Mouse (Mus musculus) neutrophil, adult 5-6 weeks (primary cell): ENCODE measurements around the gene Il10ra. TPM values are rescaled to one million over a fixed set of nuclear protein-coding genes. Genes with fewer than 3 reads are reported as not detected.

Experiments used
- ATAC-seq: fragments of 151-379, 151-347 bp; 2 replicates; pipeline ENCODE4 v1.8.0; 2017; ENCODE audit warnings: mild to moderate bottlenecking, moderate TSS enrichment; ENCODE audit not compliant: insufficient number of reproducible peaks, poor library complexity, low FRiP score, severe bottlenecking; ENCODE audit errors: extremely low read depth
- total RNA-seq: library from RNA; stranded (forward); fragments of 200-1000 nt; gene quantifications from 2 replicates; pipeline ENCODE4 v1.2.3, GENCODE M21; 2017

Gene Il10ra
- total RNA-seq, 1 experiment from 2014 or later, result 129 TPM

- no peak for ATAC-seq
Measured at GRCm38 (mm10) chr9:45267099-45267498, 1.9 kb downstream of the Il10ra start.

- no peak for ATAC-seq
Measured at GRCm38 (mm10) chr9:45261872-45262271, 7.1 kb downstream of the Il10ra start.

- ATAC-seq, result no peak
Measured at GRCm38 (mm10) chr9:45261466-45261865, 7.5 kb downstream of the Il10ra start.

GRCm38 (mm10) chr9:45259065-45259464 is 9.9 kb downstream of the Il10ra start:
- no peak for ATAC-seq

- no peak for ATAC-seq
Measured at GRCm38 (mm10) chr9:45255967-45256366, 13.0 kb downstream of the Il10ra start.

GRCm38 (mm10) chr9:45255431-45255830 is 13.5 kb downstream of the Il10ra start:
- ATAC-seq, result no peak

GRCm38 (mm10) chr9:45254605-45255004 is 14.3 kb downstream of the Il10ra start:
- no peak for ATAC-seq

- no peak for ATAC-seq
Measured at GRCm38 (mm10) chr9:45254021-45254420, 14.9 kb downstream of the Il10ra start.

- no peak for ATAC-seq
Measured at GRCm38 (mm10) chr9:45252395-45252794, 16.6 kb downstream of the Il10ra start.

- ATAC-seq, result no peak
Measured at GRCm38 (mm10) chr9:45251990-45252389, 17.0 kb downstream of the Il10ra start.

- no peak for ATAC-seq
Measured at GRCm38 (mm10) chr9:45251281-45251680, 17.7 kb downstream of the Il10ra start.

- no peak for ATAC-seq
Measured at GRCm38 (mm10) chr9:45250306-45250705, 18.6 kb downstream of the Il10ra start.

- ATAC-seq, result peak; percentile 10; the same call in 1 of the 2 replicates
Measured at GRCm38 (mm10) chr9:45247536-45247935, 21.4 kb downstream of the Il10ra start.

- peak; percentile 90 for ATAC-seq
Measured at GRCm38 (mm10) chr9:45246060-45246459, 22.9 kb downstream of the Il10ra start.

- ATAC-seq, result no peak
Measured at GRCm38 (mm10) chr9:45245432-45245831, 23.5 kb downstream of the Il10ra start.

GRCm38 (mm10) chr9:45241397-45241796 is 27.6 kb downstream of the Il10ra start:
- peak; percentile 14 for ATAC-seq

GRCm38 (mm10) chr9:45236744-45237143 is 32.2 kb downstream of the Il10ra start:
- ATAC-seq, result no peak

GRCm38 (mm10) chr9:45235668-45236227 is 33.2 kb downstream of the Il10ra start:
- peak; percentile 44 for ATAC-seq

GRCm38 (mm10) chr9:45229359-45229758 is 39.6 kb downstream of the Il10ra start:
- ATAC-seq, result no peak

- ATAC-seq, result peak; percentile 85
Measured at GRCm38 (mm10) chr9:45221567-45221966, 47.4 kb downstream of the Il10ra start.

- ATAC-seq, result no peak
Measured at GRCm38 (mm10) chr9:45219644-45220043, 49.3 kb downstream of the Il10ra start.
